Mouse (Mus musculus): ENCODE results near the gene Arhgap28. TPM values are rescaled to one million over a fixed set of nuclear protein-coding genes. Genes with fewer than 3 reads are reported as not detected.

Arhgap28 gene
- total RNA-seq, 2 experiments from 2014 or later, result 0.30 to 0.47 TPM

- DNase-seq (ENCODE audit: low spot score), result no peak
Measured at GRCm38 (mm10) chr17:67993371-67994045, 10.4 kb downstream of the Arhgap28 start.

- DNase-seq (ENCODE audit: low spot score), result no peak
Measured at GRCm38 (mm10) chr17:67989716-67990115, 14.2 kb downstream of the Arhgap28 start.

- peak; percentile 40 for DNase-seq (ENCODE audit: low spot score)
Measured at GRCm38 (mm10) chr17:67988920-67989621, 14.8 kb downstream of the Arhgap28 start.

- no peak for DNase-seq (ENCODE audit: low spot score)
Measured at GRCm38 (mm10) chr17:67985532-67985931, 18.4 kb downstream of the Arhgap28 start.

- no peak for DNase-seq (ENCODE audit: low spot score)
Measured at GRCm38 (mm10) chr17:67980573-67980972, 23.3 kb downstream of the Arhgap28 start.

- DNase-seq (ENCODE audit: low spot score), result no peak
Measured at GRCm38 (mm10) chr17:67979248-67979647, 24.7 kb downstream of the Arhgap28 start.

GRCm38 (mm10) chr17:67978786-67979185, 25.1 kb downstream of the Arhgap28 start:
- peak; percentile 50 for DNase-seq (ENCODE audit: low spot score)

- DNase-seq (ENCODE audit: low spot score), result no peak
Measured at GRCm38 (mm10) chr17:67976465-67976864, 27.5 kb downstream of the Arhgap28 start.

GRCm38 (mm10) chr17:67976027-67976426, 27.9 kb downstream of the Arhgap28 start:
- peak; percentile 30 for DNase-seq (ENCODE audit: low spot score)

- DNase-seq (ENCODE audit: low spot score), result no peak
Measured at GRCm38 (mm10) chr17:67974679-67975078, 29.2 kb downstream of the Arhgap28 start.

- DNase-seq (ENCODE audit: low spot score), result no peak
Measured at GRCm38 (mm10) chr17:67966853-67967540, 36.9 kb downstream of the Arhgap28 start.

- DNase-seq (ENCODE audit: low spot score), result no peak
Measured at GRCm38 (mm10) chr17:67962858-67963257, 41.1 kb downstream of the Arhgap28 start.

GRCm38 (mm10) chr17:67962020-67962419, 41.9 kb downstream of the Arhgap28 start:
- DNase-seq (ENCODE audit: low spot score), result no peak

- DNase-seq (ENCODE audit: low spot score), result no peak
Measured at GRCm38 (mm10) chr17:67958909-67959308, 45.0 kb downstream of the Arhgap28 start.

- DNase-seq (ENCODE audit: low spot score), result no peak
Measured at GRCm38 (mm10) chr17:67957603-67958002, 46.3 kb downstream of the Arhgap28 start.

GRCm38 (mm10) chr17:67955876-67956690, 47.8 kb downstream of the Arhgap28 start:
- DNase-seq (ENCODE audit: low spot score), result no peak

- DNase-seq (ENCODE audit: low spot score), result no peak
Measured at GRCm38 (mm10) chr17:67954961-67955360, 49.0 kb downstream of the Arhgap28 start.

GRCm38 (mm10) chr17:67950523-67951213, 53.3 kb downstream of the Arhgap28 start:
- peak; percentile 4 for DNase-seq (ENCODE audit: low spot score)

GRCm38 (mm10) chr17:67948601-67949000, 55.3 kb downstream of the Arhgap28 start:
- no peak for DNase-seq (ENCODE audit: low spot score)

- DNase-seq (ENCODE audit: low spot score), result no peak
Measured at GRCm38 (mm10) chr17:67945453-67945852, 58.5 kb downstream of the Arhgap28 start.

- no peak for DNase-seq (ENCODE audit: low spot score)
Measured at GRCm38 (mm10) chr17:67944256-67944655, 59.7 kb downstream of the Arhgap28 start.

Data from gastrocnemius, adult 18-20 months (tissue).